Mouse (Mus musculus) liver, postnatal 0 days (tissue): ENCODE measurements around the gene Palm3. TPM values are rescaled to one million over a fixed set of nuclear protein-coding genes. Genes with fewer than 3 reads are reported as not detected.
A peak's percentile ranks its signal among the peaks of the same experiment; 100 is the strongest.

Source experiments
- ATAC-seq: fragments of 200-750 bp; cut with Nextera tagmentation; 2 replicates; pipeline ENCODE4 v1.8.0; 2017; ENCODE audit warnings: mild to moderate bottlenecking, moderate library complexity
- DNase-seq: peaks from one replicate; pipeline ENCODE4 v3.0.0-alpha.2; 2016
- H3K27ac ChIP-seq: fragments of 300-500 bp; sonication (generic); 2 replicates; pipeline ENCODE4 v1.5.1; 2014; ENCODE audit warnings: antibody characterized with exemption, moderate library complexity, mild to moderate bottlenecking, low read depth
- H3K27me3 ChIP-seq: fragments of 300-500 bp; sonication (generic); 2 replicates; pipeline ENCODE4 v1.6.1; 2014; ENCODE audit warnings: low read length, control low read depth, mixed read lengths; ENCODE audit not compliant: insufficient read depth
- H3K36me3 ChIP-seq: fragments of 300-500 bp; sonication (generic); replicated peaks from 2 replicates; pipeline ENCODE4 v1.6.1; 2014; ENCODE audit warnings: mild to moderate bottlenecking, control low read depth, low read length, moderate library complexity, mixed read lengths; ENCODE audit not compliant: insufficient read depth
- H3K4me1 ChIP-seq: fragments of 300-500 bp; sonication (generic); 2 replicates; pipeline ENCODE4 v1.6.1; 2014; ENCODE audit warnings: antibody characterized with exemption, mild to moderate bottlenecking, control low read depth; ENCODE audit not compliant: insufficient read depth
- H3K4me2 ChIP-seq: fragments of 300-500 bp; sonication (generic); 2 replicates; pipeline ENCODE4 v1.6.1; 2014; ENCODE audit warnings: low read depth, mild to moderate bottlenecking, low read length, moderate library complexity, mixed read lengths
- H3K4me3 ChIP-seq: fragments of 300-500 bp; sonication (generic); 2 replicates; pipeline ENCODE4 v1.5.1; 2014; ENCODE audit warnings: low read depth, low read length
- H3K9ac ChIP-seq: fragments of 300-500 bp; sonication (generic); replicated peaks from 2 replicates; pipeline ENCODE4 v1.6.1; 2014; ENCODE audit warnings: mild to moderate bottlenecking, moderate library complexity
- H3K9me3 ChIP-seq: fragments of 300-500 bp; sonication (generic); 2 replicates; pipeline ENCODE4 v1.6.1; 2016; ENCODE audit warnings: mild to moderate bottlenecking, control low read depth, low read length, mixed read lengths
- CTCF ChIP-seq: sonication (generic); IDR thresholded peaks from 2 replicates; pipeline ENCODE4 v1.5.1; 2016; ENCODE audit warnings: antibody characterized with exemption, low read depth
- EP300 ChIP-seq: IDR thresholded peaks from 2 replicates; pipeline ENCODE4 v1.6.1; 2016; ENCODE audit warnings: antibody characterized with exemption, low read depth, mild to moderate bottlenecking
- WGBS: fragments of 180-500 bp; shearing (Covaris S2); extraction: QIAGEN DNeasy Blood & Tissue Kit; methylation state at CpG from one replicate; pipeline ENCODE4 v1.1.7; 2014; ENCODE audit not compliant: insufficient replicate concordance; 5-methylcytosine and 5-hydroxymethylcytosine counted together
- polyA plus RNA-seq: library from polyadenylated mRNA; unstranded; fragments of >200 nt; fragmentation: Nextera tagmentation; extraction: Ambion mirVana; gene quantifications from 2 replicates; pipeline ENCODE4 v1.2.1, GENCODE M21; 2015

Gene Palm3
- polyA plus RNA-seq, 1 experiment from 2014 or later, result 0.04 TPM

- TF ChIP-seq CTCF, result no peak
- no peak for TF ChIP-seq EP300
- Histone ChIP-seq H3K4me1 (peaks cover under 1% of the 10 kb centered on the region), H3K9me3 (no peaks in the 10 kb centered on the region), H3K4me2 (no peak overlapping the region), H3K9ac (no peak overlapping the region), H3K4me3 (no peak overlapping the region), H3K36me3 (no peaks in the 10 kb centered on the region), H3K27ac (no peak overlapping the region), H3K27me3 (no peaks in the 10 kb centered on the region)
- no peak for DNase-seq
- ATAC-seq, result no peak
- 76% methylated on average over 1 of the region's 1 CpGs for WGBS
Observed at GRCm38 (mm10) chr8:84057827-84058226, 36.6 kb downstream of the Palm3 start.

- Histone ChIP-seq H3K4me2 (no peak overlapping the region), H3K9ac (no peak overlapping the region), H3K9me3 (no peaks in the 10 kb centered on the region), H3K36me3 (no peaks in the 10 kb centered on the region), H3K27ac (no peak overlapping the region), H3K4me1 (peaks cover 7% of the 10 kb centered on the region; the same call in 1 of the 2 replicates), H3K27me3 (no peaks in the 10 kb centered on the region), H3K4me3 (no peak overlapping the region)
- no peak for TF ChIP-seq EP300
- peak; percentile 31; the same call in 1 of the 2 replicates for TF ChIP-seq CTCF
- 77% methylated on average over 2 of the region's 2 CpGs for WGBS
- ATAC-seq (no peak), DNase-seq (no peak)
Observed at GRCm38 (mm10) chr8:84059226-84059625, 38.0 kb downstream of the Palm3 start.

- no peak for DNase-seq
- ATAC-seq, result peak; percentile 50
- no peak overlapping the region for H3K27ac ChIP-seq
- no peaks in the 10 kb centered on the region for H3K27me3 ChIP-seq
- TF ChIP-seq CTCF, result no peak
- peak; percentile 68 for TF ChIP-seq EP300
- H3K4me3 ChIP-seq, result no peak overlapping the region
- H3K4me2 ChIP-seq, result no peak overlapping the region
- H3K9me3 ChIP-seq, result no peaks in the 10 kb centered on the region
- H3K36me3 ChIP-seq, result no peaks in the 10 kb centered on the region
- H3K4me1 ChIP-seq, result peaks cover 8% of the 10 kb centered on the region; the same call in 1 of the 2 replicates
- no peak overlapping the region for H3K9ac ChIP-seq
- WGBS, result 60% methylated on average over 2 of the region's 2 CpGs
Observed at GRCm38 (mm10) chr8:84060245-84060644, 39.0 kb downstream of the Palm3 start.

- Histone ChIP-seq H3K27me3 (no peaks in the 10 kb centered on the region), H3K36me3 (no peaks in the 10 kb centered on the region), H3K27ac (peak overlapping the region; percentile 65; the same call in 1 of the 2 replicates), H3K4me3 (no peak overlapping the region), H3K4me2 (no peak overlapping the region), H3K9me3 (no peaks in the 10 kb centered on the region), H3K4me1 (peaks cover 23% of the 10 kb centered on the region), H3K9ac (no peak overlapping the region)
- WGBS, result 31% methylated on average over 8 of the region's 8 CpGs
- DNase-seq (peak; percentile 41), ATAC-seq (no peak)
- TF ChIP-seq EP300 (no peak), CTCF (no peak)
Observed at GRCm38 (mm10) chr8:84063861-84064610, 42.8 kb downstream of the Palm3 start.

GRCm38 (mm10) chr8:84065037-84065436, 43.8 kb downstream of the Palm3 start, which contains the start of gene Gm10643:
Gm10643 (minus strand) TSS chr8:84065137.
- peak within 1 kb of the TSS; percentile 74 for H3K4me3 ChIP-seq
- no peaks in the 10 kb centered on the region for H3K27me3 ChIP-seq
- no peaks in the 10 kb centered on the region for H3K36me3 ChIP-seq
- peak within 1 kb of the TSS; percentile 77 for H3K9ac ChIP-seq
- H3K27ac ChIP-seq, result peak within 1 kb of the TSS; percentile 97
- H3K9me3 ChIP-seq, result no peaks in the 10 kb centered on the region
- no peak for DNase-seq
- 75% methylated on average over 1 of the region's 1 CpGs for WGBS
- no peak for ATAC-seq
- peaks cover 33% of the 10 kb centered on the region for H3K4me1 ChIP-seq
- peak within 1 kb of the TSS; percentile 94 for H3K4me2 ChIP-seq
- TF ChIP-seq EP300, result no peak
- no peak for TF ChIP-seq CTCF

- ATAC-seq, result no peak
- H3K4me3 ChIP-seq, result peak overlapping the region; percentile 74
- no peak for DNase-seq
- peak overlapping the region; percentile 94 for H3K4me2 ChIP-seq
- no peaks in the 10 kb centered on the region for H3K27me3 ChIP-seq
- WGBS, result 23% methylated on average over 5 of the region's 5 CpGs
- H3K27ac ChIP-seq, result peak overlapping the region; percentile 97
- H3K4me1 ChIP-seq, result peaks cover 36% of the 10 kb centered on the region
- TF ChIP-seq CTCF, result no peak
- TF ChIP-seq EP300, result no peak
- no peaks in the 10 kb centered on the region for H3K36me3 ChIP-seq
- no peaks in the 10 kb centered on the region for H3K9me3 ChIP-seq
- peak overlapping the region; percentile 77 for H3K9ac ChIP-seq
Observed at GRCm38 (mm10) chr8:84065457-84066072, 44.3 kb downstream of the Palm3 start.
